Mouse (Mus musculus) gastrocnemius, adult 8-10 months (tissue): ENCODE results near the gene Rapgef3. TPM values are rescaled to one million over a fixed set of nuclear protein-coding genes. Genes with fewer than 3 reads are reported as not detected.

ENCODE experiments used
- DNase-seq, 2 experiments: peaks; one replicate each; pipeline ENCODE4 v3.0.0; 2022; ENCODE audit warnings: low spot score in 2 of 2
- total RNA-seq, 4 experiments: library from RNA; stranded (reverse); gene quantifications; 2 replicates each; pipeline ENCODE4 v1.2.4; 2022

Gene Rapgef3
- total RNA-seq, 4 experiments from 2014 or later: 5.1 to 6.3 (median 5.5) TPM

DNA sequence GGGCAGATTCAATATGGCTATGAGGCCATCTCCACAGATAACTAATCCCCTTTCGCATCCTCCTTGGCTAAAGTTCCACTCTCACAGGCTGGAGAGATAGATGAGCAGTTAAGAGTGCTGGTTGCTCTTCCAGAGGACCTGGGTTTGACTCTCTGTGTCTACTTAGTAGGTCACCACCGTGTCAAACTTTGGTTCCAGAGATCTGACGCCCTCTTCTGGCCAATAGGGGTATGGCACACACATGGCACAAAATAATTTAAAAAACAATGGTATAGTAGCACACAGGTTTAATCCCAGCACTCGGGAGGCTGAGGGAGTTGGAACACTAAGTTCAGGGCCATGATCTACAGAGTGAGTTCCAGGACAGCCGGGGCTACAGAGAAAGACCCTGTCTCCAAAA lies 26.5 kb upstream of the Rapgef3 start:
- DNase-seq: no peak

DNA sequence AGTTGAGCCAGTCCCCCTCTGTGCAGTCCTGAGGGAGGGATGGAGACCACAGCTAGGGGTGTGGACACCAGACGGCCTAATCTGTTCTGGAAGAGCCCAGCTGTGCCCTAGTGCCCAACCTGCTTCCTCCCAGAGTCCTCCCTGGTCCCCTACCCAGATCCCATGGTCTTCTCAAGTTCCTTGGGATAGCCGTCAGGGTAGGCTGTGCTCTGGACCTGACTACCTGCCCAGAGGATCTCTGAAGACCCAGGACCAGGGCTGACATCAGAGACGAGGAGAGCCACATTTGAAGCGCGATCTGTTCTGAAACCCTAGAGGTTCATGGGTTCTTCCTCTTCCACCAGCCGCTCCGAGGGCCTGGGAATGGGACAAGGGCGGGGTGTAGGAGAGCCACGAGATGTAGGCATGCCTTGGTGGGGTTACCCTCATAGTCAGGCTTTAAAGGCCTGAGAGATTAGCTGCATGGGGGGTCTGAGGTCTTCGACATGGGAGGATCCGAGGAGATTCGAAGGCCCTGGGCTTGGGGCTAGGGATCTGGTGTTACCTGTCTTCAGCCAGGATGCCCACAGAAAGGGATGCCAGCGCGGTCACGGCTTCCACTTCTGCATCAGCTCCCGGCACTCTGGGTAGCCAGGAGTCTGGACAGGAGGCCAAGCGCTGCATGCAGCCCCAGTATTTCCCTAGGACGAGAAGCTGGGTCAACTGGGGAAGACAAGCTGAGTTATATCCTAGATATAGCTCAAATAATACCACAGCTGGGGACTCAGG lies 25.8 kb upstream of the Rapgef3 start:
- no peak for DNase-seq

DNA sequence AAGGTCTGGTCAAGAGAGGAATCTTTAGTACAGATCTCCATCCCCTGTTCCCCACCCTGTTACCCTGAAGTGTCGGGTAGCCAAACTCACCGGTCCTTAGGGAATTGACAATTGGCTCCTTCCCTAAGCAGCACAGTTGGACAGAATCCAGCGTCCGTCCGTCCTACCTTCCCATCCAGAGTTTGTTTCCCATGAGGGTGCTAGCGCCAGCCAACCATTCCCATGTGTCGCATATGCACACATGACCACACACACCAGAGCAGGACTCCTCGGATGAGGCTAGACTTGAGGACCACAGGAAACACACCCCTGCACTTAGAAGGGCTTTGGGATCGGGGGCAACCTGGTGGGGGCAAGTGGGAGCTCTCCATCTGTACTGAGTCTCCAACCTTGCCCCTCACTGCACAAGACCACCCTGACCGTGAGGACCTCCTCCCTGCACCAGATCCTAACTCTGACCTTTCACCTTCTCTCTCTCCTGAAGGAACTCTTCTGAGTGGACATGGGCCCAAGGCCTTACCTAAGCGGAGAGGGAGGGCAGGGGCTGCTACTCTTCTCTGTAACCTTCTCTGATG lies 23.4 kb upstream of the Rapgef3 start:
- DNase-seq: no peak

DNA sequence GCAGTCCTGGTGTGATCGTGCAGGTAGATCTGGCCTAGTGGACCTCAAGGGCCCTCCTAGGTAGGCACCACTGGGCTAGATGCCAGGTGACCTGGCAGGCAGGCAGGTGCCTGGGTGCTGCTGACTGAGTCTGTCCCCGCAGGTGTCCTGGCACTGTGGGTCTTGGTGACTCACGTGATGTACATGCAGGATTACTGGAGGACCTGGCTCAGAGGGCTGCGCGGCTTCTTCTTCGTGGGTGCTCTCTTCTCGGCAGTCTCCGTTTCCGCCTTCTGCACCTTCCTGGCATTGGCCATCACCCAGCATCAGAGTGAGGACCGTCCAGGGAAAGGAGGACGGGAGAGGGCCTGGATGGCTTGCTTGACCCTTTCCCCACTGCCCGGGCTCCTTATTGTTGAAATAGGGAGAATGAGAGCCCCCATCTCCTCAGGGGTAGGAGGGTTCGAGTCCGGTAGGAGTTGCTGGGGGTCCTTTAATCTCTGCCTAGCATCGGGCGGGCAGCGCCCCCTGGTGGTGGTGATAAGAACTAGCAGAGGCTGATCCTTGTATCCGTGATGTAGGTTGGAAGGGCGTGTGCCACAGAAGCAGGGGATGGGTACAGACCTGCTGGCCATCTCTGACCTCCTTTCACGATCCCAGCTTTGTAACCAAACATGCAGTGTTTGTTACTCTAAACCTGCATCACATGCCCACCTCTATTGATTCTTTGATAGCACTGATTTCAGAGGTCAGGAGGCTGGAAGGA lies 22.2 kb upstream of the Rapgef3 start:
- DNase-seq: no peak

DNA sequence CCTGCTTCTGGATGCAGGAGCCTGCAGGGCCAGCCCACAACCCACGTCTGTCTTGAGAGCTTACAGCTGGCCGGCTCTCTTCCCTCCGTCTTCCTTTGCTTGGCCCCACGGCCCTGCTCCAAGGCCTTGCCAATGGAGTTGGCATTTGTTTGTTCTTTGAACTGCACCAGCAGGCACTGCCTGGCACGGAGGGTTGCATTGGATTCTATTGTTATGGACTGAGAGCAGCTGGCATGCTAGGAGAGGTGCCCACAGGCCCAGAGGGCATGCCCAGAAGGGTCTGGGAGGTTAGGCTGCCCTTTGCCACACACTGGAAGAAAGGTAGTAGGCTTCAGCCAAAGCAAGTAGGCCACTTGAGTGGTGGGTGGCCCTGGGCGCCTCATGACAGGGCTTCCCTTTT lies 21.0 kb upstream of the Rapgef3 start:
- DNase-seq: no peak

DNA sequence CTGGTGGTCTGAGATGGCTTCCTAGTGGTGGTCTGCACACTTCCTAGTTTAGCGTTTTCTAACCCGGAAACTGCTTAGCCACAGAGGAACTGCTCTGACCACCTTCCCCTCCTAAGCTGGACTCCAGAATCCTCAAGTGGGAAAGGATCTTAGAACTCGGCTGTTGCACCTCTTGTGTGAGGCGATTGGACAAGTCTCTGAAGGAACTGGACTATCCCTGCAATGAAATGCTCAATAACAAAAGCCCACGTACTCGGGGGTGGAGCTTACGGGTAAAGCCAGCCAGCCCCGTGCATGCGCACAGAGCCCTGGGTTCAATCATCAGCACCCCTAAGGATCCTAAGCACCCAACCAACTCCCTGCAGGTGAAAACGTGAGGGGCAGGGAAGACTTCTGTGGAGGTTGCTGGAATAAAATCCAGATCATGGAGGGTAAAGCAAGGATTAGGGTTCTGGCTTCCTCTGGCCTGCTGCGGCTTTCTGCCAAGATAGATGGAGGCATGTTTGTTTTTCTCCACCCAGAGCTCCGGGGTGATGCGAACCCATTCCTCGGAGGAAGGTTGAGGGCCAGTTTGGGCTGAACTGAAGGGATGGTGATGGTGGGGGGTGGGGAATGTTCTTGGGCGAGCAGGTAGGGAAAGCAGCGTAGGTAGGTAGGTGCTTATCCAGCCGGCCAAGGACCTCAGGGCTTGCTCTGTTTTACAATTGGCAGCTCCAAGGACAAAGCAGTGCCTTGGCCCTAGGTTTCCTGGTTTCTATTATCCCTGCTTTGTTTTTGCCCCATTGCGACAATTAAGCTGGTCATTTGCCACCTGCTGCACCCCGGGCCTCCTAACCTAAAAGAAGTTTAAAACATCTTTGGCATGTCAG lies 20.3 kb upstream of the Rapgef3 start:
- no peak for DNase-seq

DNA sequence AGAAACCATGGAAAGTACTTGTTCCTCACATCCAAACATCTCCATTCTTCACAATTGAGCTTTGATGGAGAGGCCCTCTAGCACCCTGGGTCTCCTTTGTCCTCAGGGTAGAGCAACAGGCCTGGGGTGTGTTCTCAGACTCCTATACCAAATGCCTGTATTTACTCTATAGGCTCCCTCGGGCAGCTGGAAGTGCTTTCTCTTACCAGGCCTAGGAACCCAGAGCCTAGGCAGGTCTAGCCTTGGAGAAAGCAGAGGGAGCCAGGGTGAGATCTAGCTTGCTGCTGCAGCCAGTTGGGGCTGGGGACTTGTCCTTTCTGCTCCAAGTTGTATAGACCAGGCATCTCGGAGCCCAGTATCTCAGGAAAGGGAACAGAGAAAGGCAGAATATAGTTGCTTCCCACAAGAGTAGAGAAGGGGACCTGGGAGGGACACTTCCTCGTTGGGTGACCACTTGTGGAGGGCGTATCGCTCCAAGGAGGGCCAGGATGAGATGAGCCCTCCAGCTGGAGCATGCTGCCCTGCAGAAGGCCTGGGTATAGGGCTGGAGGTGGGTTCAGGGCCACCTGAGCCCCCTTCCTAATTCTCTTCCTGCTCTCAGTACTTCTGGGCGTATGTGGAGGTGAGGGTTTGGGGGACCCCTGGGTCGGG lies 19.5 kb upstream of the Rapgef3 start:
- DNase-seq: no peak

DNA sequence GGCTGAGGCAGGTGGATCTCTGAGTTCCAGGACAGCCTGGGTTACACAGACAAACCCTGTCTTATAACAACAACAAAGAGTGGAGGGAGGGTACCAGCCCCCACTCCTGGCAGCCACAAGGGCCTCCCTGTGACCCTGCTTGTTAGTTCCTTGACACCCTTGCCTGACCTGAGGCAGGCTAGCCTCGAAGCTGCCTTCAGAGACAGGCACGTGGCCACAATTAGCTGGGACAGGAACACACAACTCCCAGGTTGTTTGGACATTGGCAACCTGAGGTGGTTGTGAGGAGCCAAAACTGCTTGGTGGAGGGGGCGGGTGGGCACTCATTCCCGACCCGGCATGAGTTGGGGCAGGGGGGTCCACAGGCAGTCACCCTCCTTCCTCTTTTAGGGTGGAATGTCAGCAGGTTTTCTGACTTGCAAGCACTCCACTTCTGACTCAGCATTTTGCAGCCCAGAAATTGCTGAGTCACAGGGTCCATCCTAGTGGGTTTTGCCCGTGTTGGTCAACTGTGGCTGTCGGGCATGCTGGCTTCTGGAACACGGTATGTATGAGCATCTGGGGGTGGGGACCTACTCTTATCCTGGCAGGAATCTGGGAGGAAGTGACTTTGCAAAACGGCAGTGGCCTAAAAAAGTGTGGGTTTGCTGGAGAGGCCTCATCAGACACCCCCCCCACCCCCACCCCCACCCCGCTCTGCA lies 18.8 kb upstream of the Rapgef3 start:
- no peak for DNase-seq

DNA sequence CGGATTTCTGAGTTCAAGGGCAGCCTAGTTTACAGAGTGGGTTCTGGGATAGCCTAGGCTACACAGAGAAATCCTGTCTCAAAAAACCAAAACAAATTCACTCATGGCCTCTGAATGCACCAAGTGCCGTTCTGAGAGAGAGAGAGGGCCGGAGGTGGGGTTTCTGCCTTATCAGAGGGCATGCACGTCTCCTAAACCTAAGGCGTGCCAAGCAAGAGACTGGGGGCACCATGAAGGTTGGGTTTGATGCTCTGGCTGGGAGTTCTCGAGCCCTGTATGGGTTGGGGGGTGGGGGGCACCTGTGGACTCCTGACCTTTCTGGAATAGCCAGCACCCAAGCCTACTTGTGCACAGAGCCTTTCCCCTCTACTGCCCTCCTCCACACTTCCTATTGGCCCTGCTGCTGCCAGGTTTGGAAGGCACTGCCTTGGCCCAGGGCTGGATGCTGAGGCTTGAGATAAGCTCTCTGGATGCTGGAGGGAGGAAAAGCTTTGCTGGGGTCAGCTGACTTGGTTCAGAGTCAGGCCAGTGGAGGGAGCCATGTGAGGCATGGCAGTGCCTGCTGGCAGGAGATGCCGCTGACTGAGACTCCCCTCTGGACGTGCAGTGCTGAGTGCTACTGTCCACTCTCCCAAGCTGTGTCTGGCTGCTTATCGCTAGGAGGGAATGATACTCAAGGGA lies 18.1 kb upstream of the Rapgef3 start:
- no peak for DNase-seq

DNA sequence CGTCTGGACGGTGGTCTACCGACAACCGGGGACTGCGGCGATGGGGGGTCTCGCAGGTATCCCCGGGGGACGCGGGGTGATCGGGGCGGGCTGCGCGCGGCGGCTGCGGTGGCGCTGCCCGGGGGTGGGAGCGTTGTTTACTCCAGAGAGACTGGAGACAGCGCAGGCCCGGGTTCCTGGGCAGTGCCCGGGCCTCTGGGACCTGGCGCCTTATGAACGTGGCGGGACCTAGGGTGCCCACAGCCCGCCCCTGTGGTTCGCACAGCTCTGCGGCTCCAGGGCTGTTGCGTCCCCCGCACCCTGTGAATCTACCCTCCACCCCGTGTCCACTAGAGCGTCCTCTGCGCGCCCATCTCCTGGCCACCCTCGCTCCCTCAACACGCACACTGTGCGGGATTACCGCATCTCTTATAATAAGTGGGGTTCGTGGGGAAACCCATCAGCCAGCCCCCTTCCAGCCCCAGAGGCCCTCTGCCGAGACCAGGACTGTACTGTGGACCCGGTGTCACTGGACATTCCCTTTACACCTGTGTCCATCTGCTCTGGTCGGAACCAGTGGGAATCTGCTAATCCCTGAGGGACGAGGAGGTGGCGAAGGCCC lies 16.9 kb upstream of the Rapgef3 start:
- no peak for DNase-seq

DNA sequence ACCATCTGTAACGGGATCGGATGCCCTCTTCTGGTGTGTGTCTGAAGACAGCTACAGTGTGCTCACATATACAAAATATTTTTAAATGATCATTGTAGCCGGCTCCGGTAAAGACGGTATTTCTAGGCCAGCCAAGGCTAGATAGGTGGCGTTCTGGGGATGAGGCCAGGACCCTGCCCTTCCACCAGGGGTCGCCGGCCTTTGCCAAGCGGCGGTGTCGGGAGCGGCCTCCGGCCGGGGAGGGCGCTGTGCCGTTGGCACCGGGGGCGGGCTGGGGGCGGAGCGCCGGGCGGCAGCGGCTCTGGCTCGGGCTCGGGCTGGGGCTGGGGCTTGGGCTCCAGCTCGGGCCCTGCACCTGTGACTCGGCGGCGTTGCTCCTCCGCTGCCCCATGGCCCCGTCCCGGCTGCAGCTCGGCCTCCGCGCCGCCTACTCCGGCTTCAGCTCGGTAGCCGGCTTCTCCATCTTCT lies 16.4 kb upstream of the Rapgef3 start:
- peak; percentile 72 to 82 for DNase-seq

DNA sequence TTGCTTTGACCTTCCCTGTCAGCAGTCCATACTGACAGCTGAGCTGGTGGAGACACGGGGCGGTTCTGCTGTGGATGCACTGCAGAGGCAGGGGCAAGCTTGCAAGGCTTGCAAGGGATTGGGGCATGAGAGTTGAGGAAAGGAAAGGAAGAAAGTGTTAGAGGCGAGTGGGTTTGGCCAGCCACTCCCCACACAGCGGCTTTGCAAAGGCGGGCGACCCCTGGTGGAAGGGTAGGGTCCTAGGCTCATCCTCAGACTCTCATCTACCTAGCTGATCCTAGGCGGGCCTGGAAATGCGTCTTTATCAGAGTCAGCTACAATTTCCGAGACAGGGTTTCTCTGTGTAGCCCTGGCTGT lies 15.0 kb upstream of the Rapgef3 start:
- peak; percentile 45 to 62 for DNase-seq

DNA sequence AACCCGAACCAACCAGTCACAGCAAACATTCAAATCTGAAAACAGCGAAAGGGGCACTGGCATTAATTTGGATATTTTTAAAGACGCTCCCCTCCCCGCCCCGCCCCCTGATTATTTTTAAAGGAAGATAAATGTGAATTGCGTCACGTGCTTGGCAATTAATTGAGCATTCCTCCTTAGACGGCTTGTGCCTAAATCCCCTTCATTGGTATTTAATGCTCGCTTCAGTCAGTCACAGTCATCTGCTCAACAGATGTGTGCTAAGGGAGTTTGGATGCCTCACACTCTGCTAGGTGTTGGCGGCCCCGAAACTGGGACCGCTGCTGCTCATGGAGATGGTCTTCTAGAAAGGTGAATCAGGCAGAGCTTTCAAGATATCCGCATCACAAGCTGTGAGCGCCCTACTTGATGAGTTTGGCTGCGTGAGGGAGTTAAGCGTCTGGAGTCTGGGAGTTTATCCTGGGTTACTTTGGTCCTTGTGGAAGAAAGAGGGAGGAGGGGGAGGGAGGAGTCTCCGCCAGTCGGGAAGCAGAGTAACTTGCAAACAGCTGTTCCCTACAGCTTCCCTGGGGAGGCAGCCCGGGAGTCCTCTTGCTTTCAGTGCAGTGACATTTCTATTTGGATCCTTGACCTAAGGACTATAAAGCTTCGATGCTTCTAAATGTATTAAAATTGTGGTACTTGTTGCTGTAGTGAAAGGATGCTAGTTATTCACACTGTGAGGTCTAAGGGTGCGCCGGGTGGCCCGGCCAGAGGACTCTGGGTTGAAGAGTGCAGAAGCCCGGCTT lies 14.4 kb upstream of the Rapgef3 start:
- DNase-seq: no peak

DNA sequence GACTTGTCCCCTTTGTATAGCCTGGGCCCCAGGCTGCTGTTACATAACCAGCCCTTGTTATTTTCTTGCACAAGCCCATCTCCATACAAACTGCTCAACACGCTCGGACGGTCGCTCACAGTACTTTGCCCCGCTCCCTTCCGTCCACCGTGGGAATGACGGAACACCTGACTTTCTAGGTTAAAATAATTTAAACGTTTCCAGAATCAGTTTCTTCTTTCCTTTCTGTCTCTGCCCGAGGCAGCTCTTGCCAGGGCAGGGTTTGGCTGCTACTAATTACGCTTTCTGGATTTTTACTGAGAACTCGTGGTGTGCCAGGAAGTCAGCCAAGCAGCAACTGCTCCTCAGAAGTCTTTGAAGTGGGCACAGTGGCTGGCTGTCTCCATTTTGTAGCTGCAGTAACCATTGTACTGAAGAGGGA lies 12.8 kb upstream of the Rapgef3 start:
- no peak for DNase-seq

DNA sequence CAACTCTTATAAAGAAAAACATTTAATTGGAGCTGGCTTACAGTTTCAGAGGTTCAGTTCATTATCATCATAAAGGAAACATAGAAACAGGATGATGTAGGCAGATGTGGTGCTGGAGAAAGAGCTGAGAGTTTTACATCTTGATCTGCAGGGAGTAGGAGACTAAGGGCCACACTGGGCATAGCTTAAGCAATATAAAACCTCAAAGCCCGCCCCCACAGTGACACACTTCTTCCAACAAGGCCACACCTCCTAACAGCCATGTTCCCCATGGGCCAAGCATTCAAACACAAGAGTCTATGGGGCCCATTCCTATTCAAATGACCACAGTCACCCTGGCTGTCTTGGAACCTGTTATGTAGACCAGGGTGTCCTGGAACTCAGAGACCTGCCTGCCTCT lies 11.8 kb upstream of the Rapgef3 start:
- no peak for DNase-seq

DNA sequence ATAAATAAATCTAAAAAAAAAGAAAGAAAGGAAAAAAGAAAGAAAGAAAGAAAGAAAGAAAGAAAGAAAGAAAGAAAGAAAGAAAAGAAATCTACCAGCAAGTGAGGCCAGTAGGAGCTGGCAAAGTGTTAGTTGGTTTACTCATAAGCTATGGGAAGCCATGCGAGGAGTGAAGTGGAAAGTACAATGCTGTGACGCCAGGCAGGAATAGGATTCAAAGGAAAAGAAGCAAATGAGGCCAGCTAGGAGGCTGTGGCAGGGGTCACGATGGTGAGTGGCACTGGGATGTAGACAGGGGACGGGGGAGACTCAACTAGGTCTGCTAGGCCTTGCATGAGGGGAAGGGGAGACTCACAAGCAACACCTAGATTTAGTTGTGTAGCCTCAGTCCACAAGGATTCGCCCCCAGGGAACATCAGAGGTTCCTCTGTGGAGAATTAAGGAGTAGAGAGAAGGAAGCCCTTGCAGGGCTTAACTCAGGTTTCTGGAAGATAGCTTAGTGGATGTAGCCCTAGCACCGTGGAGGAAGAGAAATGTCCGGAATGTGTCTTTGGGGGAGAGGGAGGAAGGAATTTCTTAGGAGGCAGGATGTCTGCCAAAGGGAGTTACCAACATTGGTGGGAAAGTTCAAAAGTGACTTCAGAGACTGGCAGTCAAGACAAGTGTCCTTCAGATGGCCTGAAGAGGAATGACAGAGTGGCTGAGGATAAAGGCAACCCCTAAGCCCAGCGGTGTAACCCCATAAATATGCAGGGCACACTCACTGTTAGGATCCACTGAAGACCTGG lies 10.7 kb upstream of the Rapgef3 start, which contains the start of gene Slc48a1:
Gene Slc48a1 (plus strand): TSS at position 210 of the 788 bp plus-strand sequence.
- no peak for DNase-seq

DNA sequence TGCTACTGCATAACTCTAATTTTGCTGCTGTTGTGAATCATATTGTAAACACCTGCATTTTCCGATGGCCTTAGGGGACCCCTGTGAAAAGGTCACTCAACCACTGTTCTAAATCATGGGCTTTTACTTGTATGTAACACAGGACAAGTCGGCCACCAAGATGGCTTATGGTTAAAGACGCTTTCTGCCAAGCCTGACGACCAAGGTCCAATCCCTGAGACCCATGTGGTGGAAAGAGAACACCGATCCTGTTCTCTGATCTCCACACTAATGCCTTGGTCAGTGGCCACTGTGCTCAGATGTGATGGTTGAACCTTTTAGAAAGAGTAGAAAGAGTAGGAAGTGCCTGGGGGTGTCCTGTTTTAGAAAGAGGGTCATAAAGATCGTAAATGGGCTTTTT lies 9.1 kb upstream of the Rapgef3 start:
- DNase-seq: no peak

DNA sequence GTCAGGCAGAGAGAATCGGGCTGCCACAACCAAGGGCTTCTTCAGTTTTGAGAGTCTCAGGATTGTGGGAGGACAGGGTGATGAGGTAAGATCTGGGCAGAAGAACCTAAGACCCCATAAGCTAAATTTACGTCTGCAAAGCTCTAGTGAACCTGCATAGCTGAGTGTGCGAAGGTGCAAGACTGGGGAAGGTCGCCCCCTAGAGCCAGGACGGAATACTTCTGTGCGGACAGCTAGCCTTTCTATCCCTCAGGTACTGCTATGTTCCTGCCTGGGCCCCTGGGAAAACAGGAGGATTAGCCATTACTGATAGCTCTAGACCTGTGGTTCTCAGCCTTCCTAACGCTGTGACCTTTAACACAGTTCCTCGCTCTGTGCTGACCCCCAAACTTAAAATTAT lies 8.7 kb upstream of the Rapgef3 start:
- peak in 1 of 2 experiments; percentile 61 for DNase-seq
